Mouse (Mus musculus) thymus, postnatal 36 days (tissue): Measurements from ENCODE around the gene Olfr1402.

ENCODE experiments used
- DNase-seq, 2 experiments: peaks; one replicate each; pipeline ENCODE4 v3.0.0; 2022; ENCODE audit warnings: mixed read lengths in 2 of 2

Gene Olfr1402

DNA sequence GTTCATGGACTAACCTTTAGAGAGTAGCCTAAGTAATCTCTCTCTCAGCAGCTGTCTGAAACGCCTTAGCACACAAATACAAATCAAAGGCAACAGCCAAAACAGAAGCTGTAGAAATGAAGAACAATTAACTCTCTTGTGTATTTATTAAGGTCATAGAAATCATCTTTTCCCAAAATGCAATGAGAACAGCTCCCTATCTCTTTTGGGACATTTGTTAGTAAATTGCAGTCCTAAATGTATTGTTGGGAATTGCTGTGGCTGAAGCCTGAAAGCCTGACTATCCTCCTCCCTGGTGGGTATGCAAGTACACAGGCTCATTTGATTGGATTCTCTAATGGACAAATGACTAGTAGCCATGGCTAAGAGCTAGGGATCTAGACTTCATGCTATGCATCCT, at the start of gene Olfr1402:
TSS of gene Olfr1402 (minus strand) at position 101 of the 400 bp plus-strand sequence.
- no peak for DNase-seq

DNA sequence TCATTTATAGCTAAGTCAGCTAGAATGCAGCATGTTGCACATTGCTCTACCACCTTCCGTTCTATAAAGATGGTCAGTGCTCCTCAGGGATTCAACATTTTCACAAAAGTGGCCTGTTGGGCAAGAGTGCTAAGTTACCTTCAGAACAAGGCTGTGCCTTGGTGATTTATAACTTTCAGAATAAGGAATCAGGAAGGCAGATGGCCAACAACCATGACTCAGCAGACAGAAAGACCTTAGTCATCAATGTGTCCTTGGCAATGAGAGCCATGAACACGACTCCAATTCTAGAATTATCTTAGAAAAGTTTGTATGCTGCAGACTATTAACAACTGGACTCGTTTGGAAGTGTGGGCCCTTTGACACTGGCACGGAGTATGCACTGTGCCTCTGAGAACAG, 33.5 kb upstream of the Olfr1402 start:
- DNase-seq = no peak

DNA sequence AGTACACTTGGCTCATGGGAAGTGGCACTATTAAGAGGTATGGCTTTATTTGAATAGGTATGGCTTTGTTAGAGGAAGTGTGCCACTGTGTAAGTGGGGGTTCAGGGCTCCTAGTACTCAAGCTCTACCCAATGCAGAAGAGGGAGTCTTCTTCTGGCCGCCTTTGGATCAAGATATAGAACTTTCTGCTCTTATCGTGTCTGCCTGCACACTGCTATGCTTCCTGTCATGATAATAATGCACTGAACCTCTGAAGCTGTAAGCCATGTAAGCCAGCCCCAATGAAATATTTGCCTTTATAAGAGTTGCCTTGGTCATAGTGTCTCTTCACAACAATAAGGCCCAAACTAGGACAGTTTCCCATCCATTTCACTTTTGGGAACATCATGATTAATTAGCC, 16.8 kb upstream of the Olfr1402 start:
- DNase-seq = no peak

DNA sequence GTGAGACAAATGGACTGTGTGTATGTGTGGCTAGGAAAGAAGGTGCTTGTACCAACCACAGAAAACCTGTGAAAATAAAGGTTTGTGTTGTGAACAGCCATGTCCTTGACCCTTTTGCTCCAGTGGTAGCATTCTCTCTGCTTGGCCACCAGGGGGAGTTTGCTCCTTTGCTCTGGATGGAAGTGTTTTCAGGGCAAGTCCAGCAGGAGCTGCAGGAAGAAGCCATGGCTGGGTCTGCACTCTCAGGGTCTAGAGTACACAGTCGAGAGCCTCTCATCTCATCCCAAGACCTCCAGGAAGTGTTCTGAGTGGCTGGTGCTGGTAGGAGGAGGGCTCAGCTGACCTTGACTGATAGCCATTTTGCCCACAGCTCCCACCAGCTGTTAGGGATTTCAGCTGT, 27.5 kb downstream of the Olfr1402 start:
- DNase-seq = peak; percentile 9 to 14

DNA sequence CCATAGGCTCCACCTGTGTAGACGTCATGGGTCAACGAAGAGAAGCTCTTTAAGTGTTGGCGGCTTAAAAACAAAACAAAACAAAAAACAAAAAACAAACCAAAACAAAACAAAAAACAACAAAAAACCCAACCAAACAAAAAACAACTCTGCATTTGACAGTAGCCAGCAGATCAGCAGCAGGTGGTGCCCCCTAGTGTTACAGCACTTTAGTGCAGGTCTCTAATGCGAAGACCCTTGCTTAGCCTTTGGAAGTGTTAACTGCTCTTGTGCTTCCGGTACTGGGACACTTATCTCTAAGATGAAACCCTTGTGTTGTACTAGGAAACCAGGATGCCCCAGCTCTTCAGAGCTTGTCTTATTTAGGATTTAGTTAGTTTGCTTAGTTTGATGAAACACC, 28.7 kb downstream of the Olfr1402 start:
- DNase-seq = peak in 1 of 2 experiments; percentile 7

DNA sequence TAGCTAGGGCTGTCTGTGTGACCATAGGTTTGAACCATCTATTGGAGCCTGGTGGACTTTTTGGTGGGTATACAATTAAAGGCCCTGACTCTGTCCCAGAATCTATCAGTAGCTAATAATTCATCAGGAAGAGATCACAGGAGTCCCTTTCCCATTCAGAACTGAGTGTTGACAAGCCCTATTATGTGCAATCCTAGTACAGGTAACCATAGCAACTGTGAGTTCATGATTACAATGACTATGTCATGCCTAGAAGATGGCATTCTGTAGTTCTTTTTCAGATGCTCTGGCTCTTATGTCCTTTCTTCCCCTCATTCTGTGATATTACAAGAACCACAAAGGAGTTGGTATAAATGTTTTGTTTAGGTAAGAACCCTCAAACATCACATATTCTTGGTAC, 51.4 kb downstream of the Olfr1402 start:
- no peak for DNase-seq

DNA sequence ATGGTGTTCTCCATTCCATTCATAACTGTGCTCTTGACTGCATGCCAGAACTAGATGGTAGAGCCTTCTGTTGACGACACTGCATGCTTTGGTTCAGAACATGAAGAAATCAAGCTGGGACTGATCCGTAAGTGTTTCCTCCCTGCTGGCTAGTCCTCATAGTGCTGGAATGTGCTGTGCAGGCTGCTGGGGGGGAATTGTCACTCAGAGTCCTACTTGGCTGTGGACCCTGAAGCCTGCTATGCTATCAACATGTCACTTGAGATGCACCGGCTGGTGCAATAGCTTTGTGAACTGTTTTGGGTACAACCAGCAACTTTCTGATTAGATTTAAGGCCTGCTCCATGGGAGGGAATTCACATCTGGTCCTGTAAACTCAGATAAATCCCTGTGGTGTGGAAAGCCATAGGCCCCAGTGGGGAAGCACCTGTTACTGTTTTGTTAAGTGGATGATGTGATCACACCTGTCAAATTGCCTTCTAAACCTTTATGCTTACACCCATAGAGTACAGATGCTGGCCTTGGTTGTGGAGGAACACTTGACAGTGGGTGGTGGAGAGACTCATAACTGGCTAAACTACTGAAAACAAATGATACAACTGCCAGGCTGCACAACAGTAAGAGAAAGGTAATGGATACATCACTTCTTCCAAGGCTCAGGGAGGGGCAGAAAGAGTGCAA, 58.3 kb downstream of the Olfr1402 start:
- no peak for DNase-seq

DNA sequence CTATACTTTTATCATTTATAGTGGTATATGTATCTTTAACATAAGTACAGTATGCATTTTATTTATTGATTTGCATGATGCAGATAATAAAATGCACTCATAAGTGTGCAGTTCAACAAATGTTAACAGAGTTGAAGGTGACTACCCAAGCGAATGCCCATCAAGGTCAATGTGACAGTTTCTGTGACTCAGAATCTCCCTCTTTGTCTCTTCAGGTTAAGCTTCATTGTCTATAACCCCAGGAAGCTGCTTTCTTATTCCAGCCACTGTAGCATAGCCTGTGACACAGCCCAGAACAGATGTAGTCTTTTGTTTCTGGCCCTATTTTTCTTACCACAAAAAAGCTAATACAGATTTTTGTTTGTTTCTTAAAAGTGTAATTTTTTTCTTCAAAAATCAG, 63.4 kb downstream of the Olfr1402 start:
- no peak for DNase-seq
